Mouse (Mus musculus): ENCODE data around the gene Cept1.

GRCm38 (mm10) chr3:106452616-106453015 lies 95.0 kb downstream of the Cept1 start:
- TF ChIP-seq CTCF (conservative IDR thresholded peaks at IDR 0.05; ENCODE audit: low read length) (no peak), POU5F1 (IDR thresholded peaks at IDR 0.05; ENCODE audit: borderline replicate concordance, low read length) (no peak), NANOG (IDR thresholded peaks at IDR 0.05; ENCODE audit: borderline replicate concordance, low read length) (no peak)
